Mouse (Mus musculus) adrenal gland, adult 18-20 months (tissue): ENCODE results near the gene Elovl6. TPM values are rescaled to one million over a fixed set of nuclear protein-coding genes. Genes with fewer than 3 reads are reported as not detected.

ENCODE experiments used
- DNase-seq, 2 experiments: peaks; one replicate each; pipeline ENCODE4 v3.0.0; 2021 to 2022; ENCODE audit warnings: low spot score in 2 of 2
- microRNA-seq, 2 experiments: library from miRNA; unstranded; fragments of <30 nt; microRNA quantifications; one replicate each; pipeline ENCODE4 v1.2.0; 2021; ENCODE audit warnings: borderline number of aligned reads in 2 of 2
- total RNA-seq, 2 experiments: library from RNA; stranded (reverse); gene quantifications; 1 replicate in 1 of 2; 2 replicates in 1 of 2; pipeline ENCODE4 v1.2.3; 2021

Gene Elovl6
- total RNA-seq, 2 experiments from 2014 or later: 124 to 187 TPM

- peak; percentile 42 for DNase-seq
These were observed 154.7 kb downstream of the Elovl6 start for GRCm38 (mm10) chr3:129686698-129687333.

GRCm38 (mm10) chr3:129687429-129687828 is 155.3 kb downstream of the Elovl6 start:
- no peak for DNase-seq

Small RNA genes lying within 50 kb of the gene (microRNA-seq; reads per million reads assigned to microRNA genes)
- gene Gm24515: 0 reads per million in 2 experiments

Other genes with a start within 250 kb of the Elovl6 start
- gene Enpep, start 199.6 kb upstream of the Elovl6 start, total RNA-seq: 10 to 100 TPM; 12.8 to 17.4 TPM
- under 1 TPM; 0.42 to 0.53 TPM for gene Egf, start 223.0 kb downstream of the Elovl6 start, total RNA-seq